In the genomic region with DNA sequence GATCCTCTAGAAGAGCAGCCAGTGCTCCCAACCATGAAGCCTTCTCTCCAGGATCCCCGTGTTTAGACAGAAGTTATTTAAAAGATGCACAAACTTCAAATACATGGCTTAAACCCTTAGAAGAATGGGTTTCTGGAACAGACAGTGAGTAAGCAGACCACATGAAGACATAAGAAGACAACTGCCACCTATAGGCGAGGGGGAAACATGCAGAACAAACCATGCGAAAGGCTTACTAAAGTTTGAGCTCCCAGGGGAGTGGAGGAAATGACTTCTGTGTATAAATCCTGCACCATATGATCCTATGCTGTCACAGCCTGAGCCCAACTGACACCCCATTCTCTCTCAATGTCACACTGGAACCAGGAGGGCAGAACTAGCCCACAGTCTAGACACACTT, we compare ENCODE assay signal across 12 mouse cellular contexts.
A peak's percentile ranks its signal among the peaks of the same experiment; 100 is the strongest.
DNase-seq lines count a peak whose midpoint lies in the region; ATAC-seq and TF ChIP-seq lines count a peak whose summit lies in the region.
"Had no signal": no experiment of that assay in that cellular context is flagged by ENCODE, and none has a peak within 500 bp of the region (broad histone marks: within the 10 kb centered on the region; RNA-seq: fewer than 3 reads in every experiment).

No protein-coding gene starts in this region.

- no peak for ATAC-seq in liver, postnatal 0 days
- no peak for ATAC-seq in liver, embryonic 11.5 days (replicated peaks; ENCODE audit: low FRiP score)
- ATAC-seq in kidney, embryonic 16.5 days (ENCODE audit: low FRiP score, low TSS enrichment) = 0 out of 2 replicates have a peak, but pooled peaks have one; percentile 32
- 0 out of 2 replicates have a peak, but pooled peaks have one; percentile 29 for ATAC-seq in stomach, embryonic 16.5 days (ENCODE audit: insufficient read depth, low FRiP score)
- no peak for ATAC-seq in cerebellum, adult (ENCODE audit: insufficient number of reproducible peaks, low FRiP score, low TSS enrichment)

- no peaks in the 10 kb centered on the region for H3K27me3 ChIP-seq in liver, postnatal 0 days (ENCODE audit: insufficient read depth, low read length)
- H3K27me3 ChIP-seq in liver, embryonic 11.5 days (replicated peaks; ENCODE audit: control insufficient read depth, insufficient read depth, low read length) = no peaks in the 10 kb centered on the region
- no peaks in the 10 kb centered on the region for H3K27me3 ChIP-seq in kidney, embryonic 16.5 days (ENCODE audit: insufficient read depth, low read length)
- H3K27me3 ChIP-seq in stomach, embryonic 16.5 days (ENCODE audit: control insufficient read depth, insufficient read depth, low read length) = no peaks in the 10 kb centered on the region
- H3K27me3 ChIP-seq: embryonic facial prominence, embryonic 13.5 days; liver, embryonic 15.5 days had no signal

- TF ChIP-seq EP300 in liver, postnatal 0 days (IDR thresholded peaks at IDR 0.05; ENCODE audit: low read depth) = no peak

- H3K9me3 ChIP-seq in liver, postnatal 0 days (ENCODE audit: low read length) = no peaks in the 10 kb centered on the region
- H3K9me3 ChIP-seq in liver, embryonic 11.5 days (ENCODE audit: control insufficient read depth, low read length) = no peaks in the 10 kb centered on the region
- no peaks in the 10 kb centered on the region for H3K9me3 ChIP-seq in kidney, embryonic 16.5 days (ENCODE audit: low read length)
- no peaks in the 10 kb centered on the region for H3K9me3 ChIP-seq in stomach, embryonic 16.5 days (replicated peaks; ENCODE audit: control insufficient read depth, low read length)
- H3K9me3 ChIP-seq: embryonic facial prominence, embryonic 13.5 days; G1E; liver, embryonic 15.5 days had no signal

- H3K4me1 ChIP-seq in liver, postnatal 0 days (ENCODE audit: insufficient read depth) = no peaks in the 10 kb centered on the region
- H3K4me1 ChIP-seq in liver, embryonic 11.5 days (replicated peaks; ENCODE audit: control insufficient read depth, insufficient read depth, low read length) = no peaks in the 10 kb centered on the region
- peaks cover 14% of the 10 kb centered on the region for H3K4me1 ChIP-seq in kidney, embryonic 16.5 days (ENCODE audit: insufficient read depth, low read length)
- peaks cover 7% of the 10 kb centered on the region for H3K4me1 ChIP-seq in stomach, embryonic 16.5 days (ENCODE audit: control insufficient read depth, insufficient read depth, low read length)
- H3K4me1 ChIP-seq: liver, embryonic 15.5 days had no signal

- no peak overlapping the region for H3K9ac ChIP-seq in liver, postnatal 0 days (replicated peaks)
- H3K9ac ChIP-seq in liver, embryonic 11.5 days (ENCODE audit: low read depth, low read length) = no peak overlapping the region
- H3K9ac ChIP-seq in kidney, embryonic 16.5 days (replicated peaks; ENCODE audit: low read length) = no peak overlapping the region
- H3K9ac ChIP-seq in stomach, embryonic 16.5 days (ENCODE audit: low read length) = no peak overlapping the region
- H3K9ac ChIP-seq: embryonic facial prominence, embryonic 13.5 days; hindbrain, embryonic 14.5 days; liver, embryonic 15.5 days had no signal

- WGBS in liver, postnatal 0 days (ENCODE audit: insufficient replicate concordance) = 63% methylated on average over 3 of the region's 3 CpGs
- WGBS in liver, embryonic 11.5 days = 59% methylated on average over 3 of the region's 3 CpGs
- WGBS in kidney, embryonic 16.5 days = 50% methylated on average over 3 of the region's 3 CpGs
- WGBS in stomach, embryonic 16.5 days = 55% methylated on average over 3 of the region's 3 CpGs

- no peak overlapping the region for H3K4me3 ChIP-seq in liver, postnatal 0 days (ENCODE audit: low read depth, low read length)
- no peak overlapping the region for H3K4me3 ChIP-seq in liver, embryonic 11.5 days (ENCODE audit: low read depth, low read length)
- H3K4me3 ChIP-seq in kidney, embryonic 16.5 days (ENCODE audit: low read length) = no peak overlapping the region
- no peak overlapping the region for H3K4me3 ChIP-seq in stomach, embryonic 16.5 days (replicated peaks; ENCODE audit: low read length)
- H3K4me3 ChIP-seq: embryonic facial prominence, embryonic 13.5 days; liver, embryonic 15.5 days had no signal

- no peak overlapping the region for H3K27ac ChIP-seq in liver, postnatal 0 days (ENCODE audit: low read depth)
- H3K27ac ChIP-seq in liver, embryonic 11.5 days (ENCODE audit: low read depth, low read length) = no peak overlapping the region
- H3K27ac ChIP-seq in kidney, embryonic 16.5 days (ENCODE audit: low read length) = no peak overlapping the region
- no peak overlapping the region for H3K27ac ChIP-seq in stomach, embryonic 16.5 days (ENCODE audit: low read length)
- H3K27ac ChIP-seq: embryonic facial prominence, embryonic 13.5 days; hindbrain, embryonic 14.5 days; liver, embryonic 15.5 days had no signal

- H3K36me3 ChIP-seq in liver, postnatal 0 days (replicated peaks; ENCODE audit: insufficient read depth, low read length) = peaks cover 4% of the 10 kb centered on the region; the same call in 1 of the 2 replicates
- no peaks in the 10 kb centered on the region for H3K36me3 ChIP-seq in liver, embryonic 11.5 days (ENCODE audit: control insufficient read depth, insufficient read depth, low read length)
- peaks cover 11% of the 10 kb centered on the region; the same call in 1 of the 2 replicates for H3K36me3 ChIP-seq in kidney, embryonic 16.5 days (ENCODE audit: insufficient read depth, low read length)
- H3K36me3 ChIP-seq in stomach, embryonic 16.5 days (ENCODE audit: control insufficient read depth, insufficient read depth, low read length) = 0 out of 2 replicates have a peak, but pooled peaks cover 3% of the 10 kb centered on the region
- H3K36me3 ChIP-seq: liver, embryonic 15.5 days had no signal

- peak; percentile 42 for DNase-seq in embryo, embryonic 10 days (ENCODE audit: low spot score)
- no peak for DNase-seq in embryo, embryonic 9.5 days (ENCODE audit: extremely low spot score)
- DNase-seq in liver, postnatal 0 days = no peak
- DNase-seq in liver, embryonic 11.5 days (ENCODE audit: low spot score) = no peak
- DNase-seq in adrenal gland, postnatal 25 days = no peak

- TF ChIP-seq CTCF in liver, postnatal 0 days (IDR thresholded peaks at IDR 0.05; ENCODE audit: low read depth) = peak; percentile 51

- H3K4me2 ChIP-seq in liver, postnatal 0 days (ENCODE audit: low read depth, low read length) = no peak overlapping the region
- no peak overlapping the region for H3K4me2 ChIP-seq in liver, embryonic 11.5 days
- H3K4me2 ChIP-seq in kidney, embryonic 16.5 days (replicated peaks; ENCODE audit: low read depth, low read length) = no peak overlapping the region
- H3K4me2 ChIP-seq in stomach, embryonic 16.5 days (ENCODE audit: low read depth, low read length) = no peak overlapping the region
- H3K4me2 ChIP-seq: embryonic facial prominence, embryonic 13.5 days; hindbrain, embryonic 14.5 days; liver, embryonic 15.5 days had no signal

Comparison
In these comparisons a context has a peak if more than half of its experiments do, and no peak if none do; other contexts are left out.
1. ATAC-seq: peak in kidney, embryonic 16.5 days (single experiment) and stomach, embryonic 16.5 days (single experiment); none in liver, postnatal 0 days (single experiment), liver, embryonic 11.5 days (single experiment) and cerebellum, adult (single experiment).